Mouse (Mus musculus) liver, embryonic 14.5 days (tissue): ENCODE results near the gene Mad2l2.
A peak's percentile ranks its signal among the peaks of the same experiment; 100 is the strongest.

Source experiments
- CTCF ChIP-seq: IDR thresholded peaks from 2 replicates; pipeline ENCODE4 v1.5.1; 2016; ENCODE audit warnings: antibody characterized with exemption, low read depth, control low read depth
- EP300 ChIP-seq: IDR thresholded peaks from 2 replicates; pipeline ENCODE4 v1.6.1; 2016; ENCODE audit warnings: antibody characterized with exemption, low read depth

DNA sequence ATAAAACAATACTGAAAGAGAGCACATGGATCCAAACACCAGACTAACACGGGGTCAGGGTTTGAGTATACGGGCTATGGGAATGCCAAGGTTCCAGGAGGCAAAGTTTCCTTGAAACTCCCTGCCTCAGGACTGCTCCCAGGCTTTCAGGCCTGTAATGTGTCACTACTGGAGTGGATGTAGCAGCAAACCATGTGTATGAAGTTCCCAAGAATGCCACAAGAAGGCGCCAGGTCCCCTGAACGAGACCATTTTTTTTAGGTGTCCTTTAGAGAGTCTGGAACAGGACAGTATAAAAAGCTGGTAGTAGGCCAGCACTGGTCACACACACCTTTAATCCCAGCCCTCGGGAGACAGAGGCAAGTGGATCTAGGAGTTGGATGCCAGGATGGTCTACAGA lies 36.0 kb upstream of the Mad2l2 start:
- 0 out of 2 replicates have a peak, but pooled peaks have one; percentile 14 for TF ChIP-seq CTCF
- TF ChIP-seq EP300 = no peak
